In genomic region chr17:27028909-27029308, GRCm38 (mm10) we compare ENCODE assay signal across 8 mouse cellular contexts. TPM values are rescaled to one million over a fixed set of nuclear protein-coding genes. Genes with fewer than 3 reads are reported as not detected.
DNase-seq lines count a peak whose midpoint lies in the region; ATAC-seq and TF ChIP-seq lines count a peak whose summit lies in the region.

Gene Bak1 (minus strand): TSS chr17:27029009.

- H3K4me2 ChIP-seq in hindbrain, embryonic 16.5 days (ENCODE audit: low read length): peak within 1 kb of the TSS; percentile 73

- DNase-seq in cerebellum, adult 2 months: no peak
- DNase-seq in cerebellum, postnatal 4 days (ENCODE audit: low spot score in 2 of 2): no peak
- no peak for DNase-seq in adrenal gland, adult 2 months
- DNase-seq in gastrocnemius, adult 18-20 months (ENCODE audit: low spot score): no peak
- DNase-seq in B cell, adult 2 months: no peak
- no peak for DNase-seq in MN1 (ENCODE audit: low spot score)

- peak within 1 kb of the TSS; percentile 48; the same call in 1 of the 2 replicates for H3K27ac ChIP-seq in cerebellum, adult 2 months (ENCODE audit: insufficient read depth, low read length)
- peak within 1 kb of the TSS; percentile 80 for H3K27ac ChIP-seq in hindbrain, embryonic 16.5 days (ENCODE audit: low read depth, low read length)

- H3K9ac ChIP-seq in hindbrain, embryonic 16.5 days (ENCODE audit: low read depth, low read length): peak within 1 kb of the TSS; percentile 95

- no peaks in the 10 kb centered on the region for H3K4me1 ChIP-seq in cerebellum, adult 2 months (ENCODE audit: control insufficient read depth, insufficient read depth, low read length)
- H3K4me1 ChIP-seq in hindbrain, embryonic 16.5 days (ENCODE audit: control insufficient read depth, insufficient read depth, low read depth, low read length): peaks cover 10% of the 10 kb centered on the region

- no peaks in the 10 kb centered on the region for H3K9me3 ChIP-seq in hindbrain, embryonic 16.5 days (ENCODE audit: control insufficient read depth, low read length)

- TF ChIP-seq CTCF in cerebellum, adult 2 months (IDR thresholded peaks at IDR 0.05; ENCODE audit: borderline replicate concordance, insufficient read depth, low read depth, low read length): no peak

- TF ChIP-seq POLR2A in cerebellum, adult 2 months (IDR thresholded peaks at IDR 0.05; ENCODE audit: borderline replicate concordance, insufficient read depth, low read length): no peak

- H3K27me3 ChIP-seq in cerebellum, adult 2 months (ENCODE audit: control insufficient read depth, insufficient read depth, low read length): no peaks in the 10 kb centered on the region
- H3K27me3 ChIP-seq in hindbrain, embryonic 16.5 days (replicated peaks; ENCODE audit: control insufficient read depth, insufficient read depth, low read length): no peaks in the 10 kb centered on the region

- ATAC-seq in hindbrain, embryonic 16.5 days: no peak
- ATAC-seq in megakaryocyte, adult 5-6 weeks (ENCODE audit: poor library complexity, severe bottlenecking): no peak

- H3K36me3 ChIP-seq in hindbrain, embryonic 16.5 days (ENCODE audit: control insufficient read depth, insufficient read depth, low read length): peaks cover 5% of the 10 kb centered on the region

- 53% methylated on average over 4 of the region's 4 CpGs for WGBS in cerebellum, adult 2 months
- WGBS in hindbrain, embryonic 16.5 days: 75% methylated on average over 2 of the region's 4 CpGs

- peak within 1 kb of the TSS; percentile 60 for H3K4me3 ChIP-seq in cerebellum, adult 2 months (replicated peaks; ENCODE audit: insufficient read depth, low read depth, low read length)
- peak within 1 kb of the TSS; percentile 64 for H3K4me3 ChIP-seq in hindbrain, embryonic 16.5 days (ENCODE audit: low read length)

RNA-seq across cellular contexts. Expression of gene Bak1, which starts in this region (rescaled TPM):
- polyA plus RNA-seq in cerebellum, adult 2 months (2012; rRNA removed): 19.0 and 19.9 TPM in 2 replicates
- 10 to 100 TPM; 35.0 to 41.6 TPM for total RNA-seq in adrenal gland, adult 2 months (2021)
- polyA plus RNA-seq in adrenal gland, adult 2 months (2012; rRNA removed): 45.3 and 57.4 TPM in 2 replicates
- total RNA-seq in gastrocnemius, adult 18-20 months (2021): 10 to 100 TPM; 18.0 to 20.0 TPM
- 4.0 and 4.1 TPM in 2 replicates for polyA plus RNA-seq in hindbrain, embryonic 16.5 days (2015; fragmentation: Nextera tagmentation; extraction: Ambion mirVana)
- 115 and 120 TPM in 2 replicates for total RNA-seq in megakaryocyte, adult 5-6 weeks (2015)
- total RNA-seq in megakaryocyte, adult 5-6 weeks (2017): 70.4 and 71.5 TPM in 2 replicates
